Mouse (Mus musculus) frontal cortex, adult 2 months (tissue): ENCODE measurements around the gene Arhgap11a. TPM values are rescaled to one million over a fixed set of nuclear protein-coding genes. Genes with fewer than 3 reads are reported as not detected.

ENCODE experiments used
- DNase-seq, 2 experiments: peaks; one replicate each; pipeline ENCODE4 v3.0.0; 2022; ENCODE audit warnings: low spot score in 1 of 2; ENCODE audit errors: extremely low spot score in 1 of 2
- polyA plus RNA-seq: library from polyadenylated mRNA; depleted of rRNA; stranded (reverse); fragments of >200 nt; gene quantifications from 2 replicates; pipeline ENCODE4 v1.2.3, GENCODE M21; 2012; rRNA removed

Gene Arhgap11a
- polyA plus RNA-seq, 1 experiment, result 2.1 TPM

GRCm38 (mm10) chr2:113820117-113820516 lies 28.3 kb downstream of the Arhgap11a start:
- no peak for DNase-seq

- no peak for DNase-seq
Observed at GRCm38 (mm10) chr2:113817681-113818606, 30.5 kb downstream of the Arhgap11a start.

GRCm38 (mm10) chr2:113807640-113808039 lies 40.8 kb downstream of the Arhgap11a start:
- peak in 1 of 2 experiments; percentile 80 for DNase-seq

- no peak for DNase-seq
Observed at GRCm38 (mm10) chr2:113806851-113807577, 41.4 kb downstream of the Arhgap11a start.

GRCm38 (mm10) chr2:113805765-113806164 lies 42.7 kb downstream of the Arhgap11a start:
- DNase-seq, result peak in 1 of 2 experiments; percentile 53

GRCm38 (mm10) chr2:113803753-113804152 lies 44.7 kb downstream of the Arhgap11a start:
- no peak for DNase-seq

GRCm38 (mm10) chr2:113800846-113801245 lies 47.6 kb downstream of the Arhgap11a start:
- no peak for DNase-seq

GRCm38 (mm10) chr2:113798605-113799004 lies 49.9 kb downstream of the Arhgap11a start:
- no peak for DNase-seq

- DNase-seq, result no peak
Observed at GRCm38 (mm10) chr2:113795186-113795585, 53.3 kb downstream of the Arhgap11a start.

GRCm38 (mm10) chr2:113793521-113793920 lies 54.9 kb downstream of the Arhgap11a start:
- DNase-seq, result no peak

- DNase-seq, result no peak
Observed at GRCm38 (mm10) chr2:113788821-113789387, 59.6 kb downstream of the Arhgap11a start.

- no peak for DNase-seq
Observed at GRCm38 (mm10) chr2:113787882-113788281, 60.6 kb downstream of the Arhgap11a start.

GRCm38 (mm10) chr2:113784851-113785250 lies 63.6 kb downstream of the Arhgap11a start:
- DNase-seq, result no peak

GRCm38 (mm10) chr2:113781521-113781920 lies 66.9 kb downstream of the Arhgap11a start:
- DNase-seq, result no peak

Other genes with a start within 250 kb of the Arhgap11a start
- 5.3 and 5.4 TPM in 2 replicates for gene Grem1, start 90.0 kb downstream of the Arhgap11a start, polyA plus RNA-seq
- gene Scg5, start 19.5 kb downstream of the Arhgap11a start, polyA plus RNA-seq, result 297 and 302 TPM in 2 replicates
- 11.6 and 13.7 TPM in 2 replicates for gene Gjd2, start 165.0 kb upstream of the Arhgap11a start, polyA plus RNA-seq
- gene Actc1, start 204.9 kb upstream of the Arhgap11a start, polyA plus RNA-seq, result 0.08 TPM in 1 of 2 replicates, not detected in the other